Mouse (Mus musculus) heart, adult 2 months (tissue): ENCODE measurements at regions not wholly inside any gene's neighbourhood (a gene's known extent, or its start where the extent isn't known, plus 50 kb on each side); places are given as distances from the start of the nearest gene placed in this dataset.

Experiments
- CTCF ChIP-seq: fragments of 200-600 bp; IDR thresholded peaks from 2 replicates; pipeline ENCODE4 v1.8.1; 2022; ENCODE audit warnings: antibody characterized with exemption, mild to moderate bottlenecking, moderate library complexity
- EP300 ChIP-seq: fragments of 200-500 bp; IDR thresholded peaks from 2 replicates; pipeline ENCODE4 v1.6.1; 2011; ENCODE audit warnings: low read depth, low read length, control low read depth; ENCODE audit not compliant: insufficient read depth
- POLR2A ChIP-seq: fragments of 200-500 bp; IDR thresholded peaks from 2 replicates; pipeline ENCODE4 v1.6.1; 2011; ENCODE audit warnings: mild to moderate bottlenecking, low read depth, low read length, control low read depth; ENCODE audit not compliant: insufficient read depth

DNA sequence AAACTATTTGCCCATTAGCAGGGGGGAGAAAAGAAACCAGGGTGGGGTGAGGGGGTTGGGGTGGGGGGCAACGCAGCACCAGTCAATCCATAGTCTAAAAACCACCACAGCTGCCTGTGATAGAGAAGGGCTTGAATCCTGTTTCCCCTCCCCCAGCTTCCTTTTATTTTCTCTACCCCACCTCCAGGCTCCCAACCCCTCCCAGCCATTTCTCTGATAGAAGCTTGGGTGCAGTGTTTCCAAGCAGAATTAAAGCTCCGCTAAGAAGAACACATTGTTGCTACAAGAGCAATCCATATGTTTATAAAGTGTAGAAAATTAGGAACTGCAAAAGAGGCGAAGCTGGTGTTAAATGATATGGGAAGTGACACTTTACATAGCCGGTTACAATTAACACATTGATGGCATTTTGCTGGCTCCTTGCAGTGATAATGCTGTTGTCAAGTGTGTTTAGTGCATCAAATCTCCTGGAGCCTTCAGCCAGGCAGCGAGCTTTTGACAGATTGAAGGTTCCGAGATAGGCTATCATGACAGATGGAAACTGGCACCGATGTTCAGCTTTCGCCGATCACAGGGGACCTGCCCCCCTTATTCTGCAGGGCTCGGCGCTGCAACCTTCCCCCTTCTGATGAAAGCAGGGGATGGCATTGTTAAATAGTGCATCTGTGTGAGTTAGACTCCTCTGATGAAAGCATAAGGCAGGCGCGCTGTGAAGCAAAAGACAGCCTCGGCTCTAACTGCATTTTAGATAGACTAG, 217.8 kb upstream of the Atp5g3 start:
- TF ChIP-seq POLR2A (no peak), CTCF (no peak), EP300 (no peak)
